Mouse (Mus musculus) 416B (cell line): Measurements from ENCODE around the gene Lipc.

Source experiments
- DNase-seq: peaks from one replicate; pipeline ENCODE4 v3.0.0; 2011; ENCODE audit warnings: low read depth

The Lipc gene

DNA sequence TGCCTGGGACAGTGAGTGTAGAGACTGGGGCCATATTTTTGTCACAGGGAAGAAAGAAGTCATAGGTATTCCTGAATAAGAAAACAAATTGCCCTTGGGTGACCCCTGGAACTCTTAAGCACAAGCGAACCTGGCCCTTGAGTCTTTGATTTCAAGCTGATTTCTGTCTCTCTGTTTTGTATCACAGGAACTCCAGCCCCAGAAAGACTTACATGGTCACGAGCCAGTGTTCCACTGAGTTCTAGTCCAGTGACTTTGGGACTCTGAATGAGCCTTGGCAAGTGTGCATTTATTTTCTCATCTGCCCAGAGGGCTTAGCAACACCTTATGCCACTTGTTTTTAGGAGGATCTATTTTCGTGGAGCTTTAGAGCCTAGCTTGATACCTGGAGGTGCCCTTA, 5.7 kb upstream of the Lipc start:
- DNase-seq, result no peak

DNA sequence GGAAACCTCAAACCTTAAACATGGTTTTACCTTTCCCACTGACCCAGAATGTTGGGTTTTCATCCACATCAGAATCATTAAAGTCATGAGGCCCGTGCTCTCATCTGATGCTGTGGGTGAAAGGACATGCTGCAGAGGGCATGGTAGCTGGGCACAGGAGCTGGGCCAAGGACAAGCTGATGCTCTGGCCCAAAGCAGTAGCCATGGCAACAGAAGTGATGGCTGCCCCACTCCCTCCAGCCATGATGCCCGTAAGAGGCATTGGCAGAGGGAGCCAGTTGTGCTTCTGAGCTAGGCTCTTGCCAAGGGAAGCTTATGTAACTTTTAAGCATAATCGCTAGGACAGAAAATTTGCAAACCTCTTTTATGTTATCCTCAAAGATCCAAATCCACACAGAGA, 2.2 kb upstream of the Lipc start:
- DNase-seq, result no peak

DNA sequence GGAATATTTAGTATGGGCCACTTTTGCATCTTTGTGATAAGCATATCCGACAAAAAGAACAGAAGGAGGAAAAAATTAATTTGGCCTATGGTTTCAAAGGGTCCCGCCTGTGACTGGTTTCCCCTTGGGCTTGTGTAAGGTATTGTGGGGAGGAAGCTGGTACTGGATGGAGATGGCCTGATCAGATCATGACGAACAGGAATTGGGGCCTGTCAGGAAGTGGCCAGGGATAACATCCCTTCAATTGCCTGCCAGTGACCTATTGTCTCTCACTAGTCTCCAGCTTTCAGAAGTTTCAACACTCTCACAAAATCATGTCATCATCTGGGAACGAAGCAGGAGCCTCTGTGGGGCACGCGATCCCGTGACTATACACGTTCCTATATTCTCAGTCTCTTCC, 2.7 kb downstream of the Lipc start:
- DNase-seq, result peak; percentile 58

DNA sequence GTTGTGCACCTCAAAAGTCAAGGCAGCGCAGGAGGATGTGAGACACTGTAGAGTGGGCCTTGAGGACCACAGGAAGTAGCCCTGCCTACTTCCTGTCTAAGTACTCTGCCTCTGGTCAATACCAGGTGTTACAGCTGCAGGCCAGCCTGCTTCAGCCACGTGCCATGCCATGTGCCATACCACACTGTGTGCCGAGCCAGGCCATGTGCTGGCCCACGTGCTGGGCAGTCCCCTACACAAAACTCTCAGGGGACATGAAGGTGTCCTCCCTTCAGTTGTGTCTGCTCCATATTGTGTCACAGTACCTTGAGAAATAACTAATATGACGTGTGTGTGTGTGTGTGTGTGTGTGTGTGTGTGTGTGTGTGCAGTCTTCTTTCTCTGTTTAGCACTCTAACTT, 4.7 kb downstream of the Lipc start:
- no peak for DNase-seq

DNA sequence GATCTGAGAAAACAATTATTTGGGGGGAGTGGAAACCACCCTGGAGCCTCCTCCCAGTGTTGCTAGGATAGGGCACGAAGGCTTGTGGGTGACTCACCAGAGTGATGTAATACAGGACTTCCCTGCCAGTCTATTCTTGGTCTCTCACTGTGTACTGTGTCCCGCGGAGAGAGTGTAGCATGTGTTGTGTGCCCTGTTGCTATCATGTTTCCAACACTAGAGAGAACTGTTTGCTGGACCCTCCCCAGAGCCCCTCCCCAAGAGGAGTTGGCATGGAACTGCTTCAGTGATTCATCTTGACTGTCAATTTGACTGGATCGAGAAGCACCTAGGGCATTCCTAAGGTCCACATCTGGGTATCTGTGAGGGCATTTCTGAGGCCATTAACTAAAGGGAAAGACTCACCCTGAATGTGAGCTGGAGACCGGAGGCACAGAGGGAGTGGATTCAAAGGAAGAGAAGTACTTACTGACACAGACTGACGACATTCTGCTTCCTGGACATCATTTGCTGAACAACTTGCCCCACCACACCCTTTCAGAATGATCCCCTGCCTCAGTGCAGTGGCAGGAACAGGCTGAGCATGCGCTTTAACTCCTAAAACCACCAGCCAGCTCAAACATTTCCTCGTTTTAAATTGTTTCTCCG, 9.2 kb downstream of the Lipc start:
- DNase-seq, result peak; percentile 89

DNA sequence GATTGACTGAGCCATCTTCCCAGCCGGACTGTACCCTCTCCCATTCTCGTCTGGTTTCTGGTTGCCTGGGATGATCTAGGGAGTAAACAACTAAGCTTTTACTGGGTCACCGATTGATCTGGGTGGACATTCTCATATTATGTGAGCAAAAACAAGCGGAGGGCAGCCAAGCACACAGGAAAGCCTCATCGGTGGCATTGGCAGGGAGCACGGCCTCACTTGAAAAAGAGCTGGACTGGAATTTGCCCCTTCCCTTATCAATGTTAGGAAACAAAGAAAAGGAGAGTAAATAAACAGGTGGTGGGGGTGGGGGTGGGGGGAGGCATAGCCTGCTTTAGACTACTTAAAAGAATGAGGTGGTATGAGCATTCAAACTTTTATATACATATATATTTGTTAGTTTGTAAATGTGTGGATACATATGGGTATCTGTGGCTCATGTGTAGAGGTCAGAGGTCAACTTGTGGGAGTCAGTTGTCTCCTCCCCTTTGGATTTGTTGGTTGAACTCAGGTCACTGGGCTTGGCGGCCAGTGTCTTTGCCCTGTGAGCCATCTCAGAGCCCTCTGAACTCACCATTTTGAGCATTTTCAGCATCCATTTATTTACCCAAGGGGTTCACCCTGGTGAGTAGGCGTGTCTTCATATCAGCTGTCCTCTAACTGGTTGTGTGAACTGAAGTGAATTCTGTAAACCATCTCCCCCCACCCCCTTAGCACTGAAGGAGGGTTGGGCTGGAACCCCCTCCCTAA, 12.1 kb downstream of the Lipc start:
- no peak for DNase-seq

DNA sequence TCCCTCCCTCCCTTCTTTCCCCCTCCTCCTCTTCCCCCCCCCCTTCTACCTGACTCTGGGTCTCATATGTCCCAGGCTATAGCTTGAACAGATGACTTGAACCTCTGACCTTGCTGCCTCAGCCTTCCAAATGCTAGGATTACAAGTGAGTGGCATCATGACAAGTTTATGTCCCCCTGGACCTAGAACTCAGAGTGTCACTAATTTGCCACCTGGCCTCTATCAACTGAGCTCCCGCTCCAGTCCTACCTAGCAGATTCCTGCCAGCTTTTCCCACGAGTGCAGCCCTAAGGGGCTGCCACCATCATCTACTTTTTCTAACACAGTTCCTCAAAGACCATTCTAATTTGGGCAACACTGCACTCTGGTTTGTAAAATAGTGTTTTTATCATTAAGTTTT, 13.2 kb downstream of the Lipc start:
- no peak for DNase-seq

DNA sequence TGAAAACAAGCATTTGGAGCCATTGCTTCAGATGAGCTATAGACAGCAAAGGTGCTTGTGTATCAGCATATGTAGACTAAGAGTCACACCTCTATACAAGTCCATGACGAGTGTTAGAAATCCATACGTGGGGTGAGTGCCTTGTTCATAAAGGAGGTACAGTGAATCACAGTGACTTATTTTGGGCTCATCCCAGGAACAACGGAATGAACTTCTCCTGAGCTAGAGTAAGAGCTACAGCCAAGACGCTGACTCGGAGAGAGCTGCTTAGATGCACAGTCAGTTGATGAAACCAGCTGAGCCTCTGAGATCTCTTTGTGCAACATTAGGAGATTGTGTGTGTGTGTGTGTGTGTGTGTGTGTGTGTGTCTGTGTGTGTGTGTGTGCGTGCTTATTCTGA, 13.9 kb downstream of the Lipc start:
- no peak for DNase-seq

DNA sequence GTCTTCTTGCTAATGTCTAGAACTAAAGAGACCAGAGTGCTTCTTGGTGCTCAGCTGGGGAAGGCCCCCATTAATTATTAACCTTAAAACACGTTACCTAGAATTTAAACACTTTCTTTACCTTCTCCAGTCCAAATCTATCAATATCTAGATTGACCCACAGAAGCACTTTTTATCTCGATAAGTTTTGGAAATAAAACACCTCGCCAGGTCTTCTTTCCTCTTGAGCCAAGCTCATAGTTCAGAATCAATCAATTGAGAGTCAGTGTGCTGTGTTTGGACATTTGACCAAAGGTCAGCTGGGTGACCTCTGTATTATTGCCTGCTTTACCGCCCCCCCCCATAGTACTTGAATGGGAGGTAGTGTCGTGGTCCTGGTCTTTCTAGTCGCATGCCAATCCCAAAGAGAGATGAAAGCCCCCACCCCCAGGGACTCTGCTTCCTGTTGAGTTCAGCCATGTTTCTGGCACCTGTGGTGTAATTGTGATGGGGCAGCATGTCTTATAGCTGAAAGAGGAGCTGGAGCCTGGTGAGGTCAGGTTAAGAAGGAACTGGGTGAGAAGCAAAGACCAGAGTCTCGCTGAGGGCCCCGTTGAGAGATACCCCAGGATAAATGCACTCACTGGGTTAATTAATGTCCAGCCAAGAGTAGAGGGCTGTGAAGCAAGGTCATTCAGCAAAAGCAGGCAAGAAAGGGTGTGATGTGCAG, 17.3 kb downstream of the Lipc start:
- no peak for DNase-seq

DNA sequence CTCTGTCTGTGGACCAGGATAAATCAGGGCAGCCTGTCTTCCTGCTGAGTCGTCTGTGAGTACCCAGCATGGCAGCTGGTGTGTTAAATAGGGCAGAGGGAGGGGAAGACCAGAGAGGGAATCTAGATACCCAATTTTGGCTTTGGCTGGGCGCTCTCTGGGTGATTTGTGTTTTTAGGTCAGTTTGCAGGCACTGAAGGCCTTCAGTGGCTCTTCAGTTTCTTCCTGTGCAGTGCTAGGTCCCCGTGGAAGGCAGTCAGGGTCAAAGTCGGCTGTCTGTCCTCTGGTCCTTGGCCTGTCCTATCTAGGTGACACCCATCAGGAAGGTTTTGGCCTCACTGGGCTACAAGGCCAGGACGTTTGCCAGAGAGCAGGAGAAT, 21.4 kb downstream of the Lipc start:
- no peak for DNase-seq

DNA sequence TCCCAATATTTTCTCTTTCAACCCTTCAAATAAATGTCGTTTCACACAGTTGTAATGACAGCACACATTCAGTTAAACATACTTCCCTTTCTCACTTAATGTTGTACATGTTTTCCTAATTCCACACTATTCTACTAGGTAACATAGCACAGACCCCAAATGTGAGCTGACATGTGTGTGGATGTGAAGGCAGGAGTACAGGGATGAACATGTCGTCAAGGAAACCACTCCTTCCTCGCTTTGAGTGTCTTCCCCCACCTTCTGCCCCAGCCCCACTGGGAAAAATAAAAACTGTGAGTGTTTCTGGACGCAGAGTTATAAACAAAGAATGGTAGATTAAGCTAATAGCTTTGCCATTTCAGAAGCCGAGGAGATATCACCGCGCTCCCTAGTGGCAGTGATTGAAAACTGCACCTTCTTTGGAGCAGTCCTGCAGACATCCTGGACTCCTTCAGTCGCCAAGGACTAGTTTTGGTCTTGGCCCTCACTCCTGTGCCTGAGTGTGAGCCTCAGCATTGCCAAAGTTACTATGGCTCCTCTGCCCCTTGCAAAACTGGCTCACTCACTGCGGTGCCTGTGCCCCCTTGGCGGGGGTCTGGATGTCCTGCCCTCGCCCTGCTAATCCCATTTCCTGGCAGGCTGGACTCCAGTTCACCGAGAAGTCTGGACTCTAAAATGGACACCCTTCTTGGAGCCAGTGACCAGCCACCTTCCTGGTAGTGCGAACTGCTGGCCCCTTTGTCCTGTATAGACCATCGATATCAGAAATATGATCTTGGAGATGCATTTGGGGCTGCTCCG, 22.0 kb downstream of the Lipc start:
- peak; percentile 74 for DNase-seq

DNA sequence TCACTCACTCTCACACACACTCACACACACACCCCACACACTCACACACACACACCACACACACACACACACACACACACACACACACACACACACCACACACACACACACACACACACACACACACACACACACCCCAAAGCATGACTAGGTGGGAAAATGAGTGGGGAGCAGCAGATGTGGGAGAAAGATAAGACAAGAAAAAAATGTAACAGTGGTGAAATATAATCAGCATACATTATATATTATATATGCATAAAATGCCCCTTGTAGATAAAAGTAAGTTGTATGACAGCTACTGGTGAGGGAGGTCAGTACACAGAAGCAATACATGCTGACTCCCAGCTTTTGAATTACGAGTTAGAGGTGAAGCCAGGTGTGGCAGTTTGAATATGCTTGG, 23.6 kb downstream of the Lipc start:
- peak; percentile 71 for DNase-seq

DNA sequence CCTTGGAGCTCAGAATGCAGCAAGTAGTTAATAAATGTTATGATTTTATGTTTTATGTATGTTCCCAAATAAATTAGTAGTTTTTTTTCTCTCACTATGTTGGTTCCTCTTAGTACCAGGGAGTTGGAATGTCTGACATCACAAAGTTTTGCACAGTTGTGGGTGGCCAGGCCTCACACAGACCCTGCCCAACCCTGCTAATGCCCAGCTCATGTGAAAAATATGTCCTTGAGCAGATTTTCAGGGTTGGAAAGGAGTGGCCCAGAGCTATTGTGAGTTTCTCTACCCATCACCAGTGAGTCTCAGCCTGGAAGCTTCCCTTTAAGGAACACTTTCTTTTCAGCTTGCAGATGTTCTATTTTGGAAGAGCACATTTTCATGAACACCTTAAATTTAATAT, 24.3 kb downstream of the Lipc start:
- no peak for DNase-seq

DNA sequence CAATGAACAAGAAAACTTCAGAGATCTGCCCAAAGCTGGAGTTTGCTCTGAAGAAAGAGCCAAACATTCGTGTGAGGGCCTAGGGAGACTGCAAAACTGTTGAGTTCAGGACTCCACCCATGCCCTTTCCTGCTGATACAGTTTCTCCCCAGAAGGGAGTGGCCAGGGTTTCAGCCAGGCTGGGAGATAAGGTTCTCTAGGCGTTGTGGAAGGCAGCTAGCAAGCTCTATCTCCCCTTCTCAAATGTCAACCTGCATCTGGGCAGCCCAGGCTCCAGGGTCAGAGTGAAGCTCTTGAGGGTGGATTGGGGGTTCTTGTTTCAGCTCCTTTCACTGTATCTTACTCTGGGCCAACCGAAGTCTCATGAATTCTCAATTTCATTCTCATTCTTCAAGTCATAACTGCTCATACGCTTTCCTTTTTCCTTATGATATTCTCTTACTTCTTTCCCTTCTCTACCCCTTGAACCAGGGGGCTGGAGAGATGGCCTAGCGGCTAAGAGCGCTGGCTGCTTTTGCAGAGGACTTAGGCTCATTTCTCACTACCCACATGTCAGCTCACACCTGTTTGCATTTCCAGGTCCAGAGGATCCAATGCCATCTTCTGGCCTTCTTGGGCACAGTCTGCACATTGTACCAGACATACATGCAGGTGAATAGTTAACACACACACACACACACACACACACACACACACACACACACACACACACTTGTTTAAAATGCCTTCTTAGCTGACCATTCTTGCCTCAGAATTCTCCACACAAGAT, 25.0 kb downstream of the Lipc start:
- DNase-seq, result peak; percentile 78

DNA sequence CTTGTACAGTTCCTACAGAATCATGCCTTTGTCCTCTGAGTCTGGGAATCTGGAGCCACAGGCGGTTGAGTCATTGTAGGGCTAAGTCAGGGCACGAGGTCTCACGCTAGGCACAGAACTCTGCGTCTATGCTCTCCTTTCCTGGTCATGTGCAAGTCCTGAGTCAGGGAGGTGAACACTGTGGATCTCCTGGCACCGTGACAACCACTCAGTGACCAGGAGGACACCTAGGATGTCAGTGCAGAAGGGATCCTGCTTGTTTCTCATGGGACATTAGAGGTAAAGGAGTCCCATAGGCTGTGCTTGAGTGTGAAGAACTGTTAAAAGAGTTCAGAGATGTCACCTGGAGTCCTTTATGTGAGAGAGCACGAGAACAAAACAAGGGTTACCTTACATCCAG, 26.8 kb downstream of the Lipc start:
- no peak for DNase-seq

DNA sequence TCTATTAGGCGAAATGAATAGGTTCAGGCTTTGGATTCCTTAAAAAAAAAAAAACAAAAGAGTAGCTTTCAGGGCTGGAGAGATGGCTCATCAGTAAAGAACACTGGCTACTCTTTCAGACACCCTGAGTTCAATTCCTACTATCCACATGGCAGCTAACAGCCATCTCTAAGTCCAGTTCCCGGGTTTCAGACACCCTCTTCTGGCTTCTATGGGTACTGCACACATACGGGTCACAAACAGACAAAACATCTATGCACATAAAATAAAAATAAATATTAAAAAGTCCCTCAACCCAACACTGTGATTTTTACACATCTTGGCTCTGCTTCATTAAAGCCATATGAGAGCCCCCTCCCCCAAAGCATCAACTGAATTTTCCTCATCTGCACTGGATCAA, 27.3 kb downstream of the Lipc start:
- peak; percentile 67 for DNase-seq

DNA sequence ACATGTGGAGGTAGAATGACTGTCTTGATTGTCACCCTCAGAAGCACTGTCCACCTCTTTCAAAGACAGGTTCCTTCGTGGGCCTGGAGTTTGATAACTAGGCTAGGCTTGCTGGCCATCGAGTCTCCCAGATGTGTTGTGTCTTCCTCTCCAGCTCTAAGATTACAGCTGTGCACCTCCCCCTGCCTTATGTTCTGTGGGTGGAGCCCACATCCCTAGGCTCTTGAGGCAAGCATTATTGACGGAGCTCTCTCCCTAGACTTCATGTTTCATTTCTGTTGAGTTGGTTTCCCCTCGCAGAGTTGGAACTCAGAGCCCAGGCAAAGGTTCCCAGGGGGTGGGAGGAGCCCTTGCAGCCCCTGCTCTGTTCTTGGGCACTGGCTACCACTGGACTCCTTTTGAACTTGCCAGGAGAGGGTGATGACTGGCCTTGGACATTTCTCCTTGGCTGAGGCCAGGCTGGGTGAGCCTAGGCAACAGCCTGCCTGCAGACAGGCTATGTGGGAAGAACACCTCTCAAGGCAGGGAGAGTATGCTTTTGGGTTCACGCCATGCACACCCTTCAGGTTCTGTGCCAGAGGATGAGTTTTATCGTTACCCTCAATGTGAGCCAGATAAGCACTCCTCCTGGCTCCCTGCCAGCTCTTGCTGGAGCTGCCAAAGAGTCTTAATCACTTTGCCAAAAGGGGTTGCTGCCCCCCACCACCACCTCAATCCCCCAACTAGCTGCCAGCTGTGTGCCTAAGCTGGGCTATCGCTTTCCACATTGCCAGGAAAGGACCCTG, 30.1 kb downstream of the Lipc start:
- DNase-seq, result peak; percentile 88

DNA sequence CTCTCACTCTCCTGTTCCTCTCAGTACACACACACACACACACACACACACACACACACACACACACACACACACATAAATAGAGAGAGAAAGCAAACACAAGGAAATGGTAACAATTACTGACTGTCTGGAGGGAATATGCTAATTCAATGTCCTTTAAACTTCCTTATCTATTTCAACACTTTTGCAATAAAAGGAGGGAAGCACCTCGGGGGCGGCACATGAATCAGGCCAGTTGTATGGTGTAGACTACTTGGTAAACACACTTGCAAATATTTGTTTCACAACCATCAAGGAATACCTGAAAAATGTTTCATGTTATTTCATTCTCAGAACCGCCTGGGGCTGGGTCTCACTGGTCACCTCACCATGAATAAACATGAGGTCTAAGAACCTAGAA, 30.9 kb downstream of the Lipc start:
- peak; percentile 27 for DNase-seq

DNA sequence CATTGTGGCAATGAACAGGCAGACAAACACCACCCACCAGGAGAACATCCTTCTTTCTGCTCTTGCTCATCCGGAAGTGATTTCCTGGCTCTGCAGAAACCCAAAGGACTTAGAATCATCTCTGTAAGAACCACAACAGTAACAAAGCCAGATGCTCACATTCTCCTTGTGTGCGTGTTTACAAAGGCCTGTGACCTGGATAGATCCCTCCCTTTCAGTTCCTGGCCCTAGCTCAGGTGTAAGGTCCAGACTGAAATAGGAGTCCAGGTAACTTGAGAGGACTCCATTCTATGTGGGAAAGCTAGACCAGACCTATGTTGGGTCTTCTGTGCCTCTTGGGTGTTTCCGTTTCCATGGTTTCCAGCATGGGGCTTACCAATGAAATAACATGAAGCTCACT, 32.8 kb downstream of the Lipc start:
- no peak for DNase-seq

DNA sequence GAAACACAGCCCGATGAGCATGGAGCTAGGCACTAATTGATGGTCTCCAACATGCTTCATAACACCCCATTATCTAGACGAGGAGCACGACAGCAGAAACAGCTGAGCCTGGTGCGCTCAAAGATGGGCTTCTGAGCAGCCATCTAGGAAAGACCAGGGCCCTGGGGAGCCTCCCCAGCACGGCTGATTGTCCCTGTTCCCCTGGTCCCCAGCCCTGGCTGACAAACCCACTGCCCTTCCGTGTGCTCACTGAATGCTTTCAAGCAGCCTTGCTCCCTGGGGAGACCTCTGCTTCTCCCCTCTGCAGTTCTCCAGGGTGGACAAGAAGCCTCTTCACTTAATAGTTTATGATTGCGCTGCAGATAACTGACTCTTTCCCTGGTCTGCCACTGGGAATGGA, 35.5 kb downstream of the Lipc start:
- no peak for DNase-seq

DNA sequence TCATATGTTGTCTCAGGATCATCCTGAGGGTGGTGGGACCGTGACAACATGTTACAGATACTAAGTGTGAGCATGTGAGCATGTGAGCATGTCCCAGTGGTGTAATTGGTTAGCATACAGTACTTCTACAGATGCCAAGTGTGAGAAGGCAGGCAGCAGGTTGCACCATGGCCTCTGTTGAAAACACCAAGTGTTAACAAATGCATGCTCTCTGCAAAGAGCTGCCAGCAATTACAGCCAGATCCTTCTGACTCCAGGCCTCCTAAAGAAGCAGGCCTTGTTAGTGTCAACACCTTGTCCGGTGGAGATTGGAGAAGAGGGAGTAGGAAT, 36.7 kb downstream of the Lipc start:
- no peak for DNase-seq
